Mouse (Mus musculus) right cerebral cortex, adult 2 months (tissue): Measurements from ENCODE around the gene Hsd17b1.

Source experiments
- DNase-seq, 2 experiments: peaks; one replicate each; pipeline ENCODE4 v3.0.0; 2021 to 2022; ENCODE audit warnings: low spot score in 2 of 2

Hsd17b1 gene

DNA sequence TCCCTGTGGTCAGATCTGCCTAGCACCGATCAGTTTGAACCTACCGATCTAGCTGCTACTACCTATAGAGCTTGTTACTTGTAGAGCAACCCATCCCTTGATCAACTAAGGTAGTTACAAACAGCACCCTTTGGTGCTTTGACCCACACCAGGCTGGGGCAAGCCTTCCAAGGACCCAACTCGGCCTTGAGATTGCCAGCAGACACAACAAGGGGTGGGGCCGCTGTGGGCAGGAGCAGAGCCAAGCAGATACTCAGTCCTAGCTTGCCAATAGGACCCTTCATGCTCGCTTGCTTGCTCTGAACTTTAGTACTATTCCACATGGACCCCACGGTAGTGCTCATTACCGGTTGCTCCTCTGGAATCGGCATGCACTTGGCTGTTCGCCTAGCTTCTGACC lies at the start of gene Hsd17b1:
Hsd17b1 (plus strand) TSS at position 291 of the 400 bp plus-strand sequence.
- no peak for DNase-seq

DNA sequence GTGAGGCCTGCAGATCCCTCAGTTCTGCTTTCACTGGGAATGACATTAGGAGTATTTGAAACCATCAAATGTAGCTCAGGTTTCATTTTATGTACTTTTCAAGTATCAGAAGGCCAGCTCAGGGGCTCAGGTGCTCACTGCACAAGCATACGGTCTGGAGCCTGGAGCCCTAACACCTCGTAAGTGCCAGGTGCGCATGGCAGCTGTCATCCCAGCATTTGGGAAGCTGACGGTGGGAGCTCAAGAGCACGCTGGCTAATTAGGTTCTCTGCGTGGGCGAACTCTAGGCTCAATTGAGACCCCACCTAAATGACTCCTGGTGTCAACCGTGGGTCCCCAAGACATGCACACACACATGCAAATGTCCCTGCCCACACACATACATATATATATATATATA lies 48.9 kb upstream of the Hsd17b1 start:
- DNase-seq: no peak

DNA sequence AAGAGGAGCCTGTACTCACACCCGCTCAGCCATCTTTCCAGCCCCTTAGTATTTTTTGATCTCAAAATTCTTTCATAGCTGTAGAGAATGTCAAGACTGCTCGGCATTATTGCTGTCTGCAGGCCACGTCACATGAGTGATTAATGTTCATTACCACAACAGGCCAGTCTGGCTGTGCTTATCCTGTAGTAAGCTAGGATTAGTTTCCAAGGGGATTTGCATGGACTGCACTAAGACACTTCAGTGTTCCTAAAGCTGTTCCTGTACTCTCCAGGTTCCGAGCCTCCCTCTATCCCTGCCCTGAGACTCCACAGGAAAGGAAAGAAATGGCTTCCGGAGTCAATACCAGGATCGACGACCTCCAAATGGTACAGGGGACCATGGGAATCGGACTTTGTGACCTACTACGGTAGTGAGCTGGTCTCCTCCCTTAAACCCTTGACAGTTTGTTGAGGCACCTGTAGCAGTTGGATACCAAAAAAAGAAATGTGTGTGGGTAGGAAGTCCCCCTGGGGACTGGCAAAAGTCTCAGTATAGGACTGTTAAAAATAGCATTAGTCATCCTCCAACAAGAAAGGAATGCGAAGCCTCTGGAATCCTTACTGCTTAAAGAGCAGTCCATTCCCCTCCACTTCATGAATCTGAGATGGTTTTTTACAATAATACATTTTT lies 47.9 kb upstream of the Hsd17b1 start:
- DNase-seq: no peak

DNA sequence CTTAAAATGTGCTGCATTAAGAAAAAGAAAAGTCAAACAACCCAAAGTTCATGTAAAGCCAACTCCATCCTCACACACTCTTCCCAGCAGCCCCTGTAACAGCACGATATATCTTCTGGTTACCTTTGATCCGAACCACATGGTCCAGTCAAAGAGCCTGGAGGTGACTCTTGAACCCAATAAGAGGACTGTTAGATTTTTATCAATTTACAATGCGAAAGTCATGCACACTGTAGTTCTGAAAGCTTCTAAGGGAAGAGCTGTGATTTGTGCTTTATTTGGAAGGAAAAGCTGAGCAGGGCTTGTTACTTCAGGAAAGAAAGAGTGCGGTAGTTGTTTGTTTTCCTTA lies 47.4 kb upstream of the Hsd17b1 start:
- no peak for DNase-seq

DNA sequence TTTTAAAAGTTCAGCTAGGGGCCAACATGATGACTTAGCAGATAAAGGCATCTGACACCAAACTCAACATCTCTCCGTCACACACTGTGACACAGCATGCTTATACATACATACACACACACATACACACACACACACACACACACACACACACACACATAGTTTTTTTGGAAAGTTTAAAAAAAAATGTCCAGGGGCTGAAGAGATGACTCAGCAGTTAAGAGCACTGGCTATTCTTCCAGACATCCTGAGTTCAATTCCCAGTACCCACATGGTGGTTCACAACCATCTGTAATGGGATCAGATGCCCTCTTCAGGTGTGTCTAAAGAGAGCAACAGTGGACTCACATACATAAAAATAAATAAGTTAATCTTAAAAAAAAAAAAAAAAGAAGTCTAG lies 46.7 kb upstream of the Hsd17b1 start:
- DNase-seq: no peak

DNA sequence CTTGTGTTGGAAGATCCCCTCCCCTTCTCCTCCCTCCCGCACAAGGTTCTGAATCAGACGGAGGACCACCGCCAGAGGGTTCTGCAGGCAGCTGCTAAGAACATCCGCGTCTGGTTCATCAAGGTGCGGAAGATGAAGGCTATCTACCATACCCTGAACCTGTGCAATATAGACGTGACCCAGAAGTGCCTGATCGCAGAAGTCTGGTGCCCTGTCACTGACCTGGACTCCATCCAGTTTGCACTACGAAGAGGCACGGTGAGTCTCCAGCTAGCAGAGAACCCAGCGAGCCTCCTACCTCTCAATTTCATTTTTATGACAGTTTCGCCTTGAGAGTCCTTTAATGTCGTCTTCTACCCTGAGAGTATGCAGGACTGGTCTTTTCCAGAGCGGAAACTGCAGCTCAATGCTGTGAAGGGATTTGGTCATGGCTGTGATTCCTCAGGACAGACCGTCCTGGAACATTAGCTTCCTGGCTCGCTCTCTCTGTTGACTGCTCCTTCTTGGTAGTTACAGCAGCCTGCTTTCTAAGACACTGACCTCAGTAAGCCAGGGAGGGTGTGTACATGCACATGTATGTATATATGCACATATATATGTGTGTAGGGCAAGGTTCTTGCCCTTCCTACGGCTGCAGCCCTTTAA lies 44.2 kb upstream of the Hsd17b1 start:
- no peak for DNase-seq

DNA sequence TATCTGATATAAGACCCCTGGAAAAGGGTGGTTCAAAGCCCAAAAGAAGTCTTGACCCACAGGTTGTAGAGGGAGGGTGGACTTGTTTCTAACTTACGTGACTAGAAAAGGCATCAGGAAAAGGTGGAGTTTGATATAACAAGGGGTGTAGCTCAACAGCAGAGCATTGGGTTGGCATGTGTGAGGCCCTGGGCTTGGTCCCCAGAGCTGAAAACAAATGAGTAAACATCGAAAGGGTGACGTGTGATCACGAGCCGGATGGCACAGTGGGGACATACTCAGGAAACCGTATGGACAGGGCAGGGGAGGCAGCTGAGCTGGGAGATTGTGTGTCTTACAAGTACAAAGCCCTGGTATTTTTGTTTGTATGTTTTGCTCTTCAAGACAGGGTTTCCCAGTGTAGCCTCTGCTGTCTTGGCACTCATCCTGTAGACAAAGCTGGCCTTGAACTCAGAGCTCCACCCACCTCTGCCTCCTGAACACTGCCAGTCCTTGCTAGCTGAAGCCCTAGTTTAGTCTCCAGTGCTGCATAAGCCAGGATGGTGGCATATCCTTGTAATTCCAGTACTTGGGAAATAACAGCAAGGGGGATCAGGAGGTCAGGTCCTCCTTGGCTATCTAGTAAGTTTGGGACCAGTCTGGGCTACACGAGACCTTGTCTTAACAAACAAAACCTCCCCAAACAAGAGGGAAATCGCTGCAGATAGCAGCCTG lies 43.4 kb upstream of the Hsd17b1 start:
- DNase-seq: no peak

DNA sequence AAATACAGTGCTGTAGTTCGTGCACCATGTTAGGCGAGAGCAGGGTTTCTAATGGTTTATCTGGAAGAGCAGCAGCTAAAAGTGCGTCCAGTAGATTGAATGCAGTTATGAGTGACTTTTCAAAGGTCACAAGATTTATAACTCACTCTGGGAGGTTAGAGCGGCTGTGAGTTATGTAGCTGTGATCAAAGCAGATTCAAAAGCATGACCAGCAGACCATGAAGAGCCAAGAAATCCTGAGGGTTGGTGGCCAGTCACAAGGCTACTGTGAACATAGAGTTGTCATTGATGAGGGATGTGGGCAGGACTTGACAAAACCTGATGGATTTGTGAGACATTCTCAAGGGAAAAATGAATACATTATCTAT lies 42.9 kb upstream of the Hsd17b1 start:
- DNase-seq: no peak

DNA sequence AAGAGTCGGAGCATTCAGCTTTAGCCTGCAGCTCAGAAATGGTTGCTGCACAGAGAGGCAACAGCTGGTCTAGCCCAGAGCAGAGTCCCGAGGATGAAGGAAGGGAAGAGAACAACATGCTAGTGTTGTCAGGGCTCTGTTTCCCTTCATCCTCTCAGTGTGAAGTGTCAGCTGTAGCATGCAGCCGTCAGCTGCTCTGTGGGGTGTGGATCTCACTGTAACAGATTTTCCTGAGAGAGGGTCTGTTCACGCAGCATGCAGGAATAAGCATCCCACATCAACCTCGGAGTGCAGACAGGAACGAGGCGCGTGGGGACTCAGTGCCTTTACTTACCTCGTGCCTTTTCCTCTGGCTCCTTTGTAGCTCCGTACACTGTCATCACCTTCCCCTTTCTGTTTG lies 40.4 kb upstream of the Hsd17b1 start:
- no peak for DNase-seq

DNA sequence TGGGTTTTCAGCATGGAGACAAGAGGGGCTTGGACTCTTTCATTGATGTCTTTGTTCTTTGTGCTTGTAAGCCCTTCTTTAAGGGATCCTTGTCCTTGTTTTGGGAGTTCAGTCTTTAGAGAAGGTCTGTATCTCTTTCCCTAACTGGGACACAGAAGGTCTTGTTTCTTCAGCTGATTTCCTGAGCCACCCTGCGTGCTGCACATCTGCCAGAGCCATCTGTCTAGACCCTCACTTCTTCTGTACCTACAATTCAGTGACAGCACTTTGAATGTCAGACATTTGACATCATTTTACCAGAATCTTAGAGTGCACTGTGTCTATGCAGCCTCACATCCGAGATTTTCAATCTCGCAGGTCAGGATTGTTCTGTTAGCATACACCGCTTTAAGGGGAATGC lies 32.4 kb upstream of the Hsd17b1 start:
- DNase-seq: no peak

DNA sequence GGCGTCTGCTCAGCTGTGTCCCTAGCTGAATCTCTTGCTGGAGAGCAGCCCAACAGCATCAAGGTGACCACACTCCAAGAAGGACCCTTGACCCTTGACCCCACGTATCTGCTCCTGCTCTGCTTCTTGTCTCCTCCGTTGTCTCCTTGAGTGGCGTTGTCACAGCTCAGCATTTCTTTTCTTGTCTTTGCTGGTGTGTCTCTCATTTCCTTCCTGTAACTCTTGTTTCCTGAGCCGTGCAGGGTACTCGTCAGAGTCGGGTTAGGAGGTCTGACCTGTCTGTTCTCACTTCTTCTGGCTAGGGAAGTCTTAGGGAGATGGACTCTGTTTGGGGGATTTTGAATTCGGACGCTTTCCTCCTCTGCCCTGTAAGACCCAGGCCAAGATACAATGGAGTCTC lies 31.8 kb upstream of the Hsd17b1 start:
- DNase-seq: no peak

DNA sequence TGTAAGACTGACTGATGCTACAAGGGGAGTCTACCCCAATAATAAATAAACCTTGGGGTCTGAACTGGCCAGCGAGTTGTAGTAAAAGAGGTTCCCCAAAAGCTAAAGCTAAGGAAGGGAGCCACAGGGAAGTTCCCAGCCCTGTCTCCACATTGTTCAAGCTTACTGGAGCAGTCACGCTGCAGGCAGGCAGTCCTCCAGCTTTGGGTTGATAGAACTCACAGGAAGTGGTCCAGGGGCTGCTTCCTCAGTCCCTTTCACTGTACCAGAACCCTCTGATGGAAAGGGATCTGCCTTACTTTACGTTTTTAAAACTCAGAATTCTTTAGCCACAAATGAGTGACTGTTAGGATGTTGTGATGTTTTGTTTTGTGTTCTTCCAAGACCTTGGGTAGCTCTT lies 30.7 kb upstream of the Hsd17b1 start:
- DNase-seq: no peak

DNA sequence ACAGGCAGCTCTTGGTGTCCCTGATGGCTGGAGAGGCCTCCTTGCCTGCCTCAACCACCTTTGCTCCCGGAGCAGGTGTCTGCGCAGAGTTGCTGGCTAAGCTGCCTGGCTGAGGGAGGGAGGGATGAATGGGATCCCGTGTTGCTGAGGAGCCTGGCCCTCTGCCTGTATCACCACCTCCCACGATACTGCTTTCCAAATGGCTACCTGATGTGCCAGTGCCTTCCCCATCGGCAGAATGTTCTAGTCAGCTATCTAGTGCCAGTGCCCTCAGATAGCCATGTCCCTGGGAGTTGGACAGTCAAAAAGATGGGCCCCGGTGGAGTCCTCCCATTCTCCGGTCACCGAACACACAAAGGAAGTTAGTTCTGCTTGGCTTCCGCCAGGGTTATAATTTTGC lies 27.9 kb upstream of the Hsd17b1 start:
- DNase-seq: no peak

DNA sequence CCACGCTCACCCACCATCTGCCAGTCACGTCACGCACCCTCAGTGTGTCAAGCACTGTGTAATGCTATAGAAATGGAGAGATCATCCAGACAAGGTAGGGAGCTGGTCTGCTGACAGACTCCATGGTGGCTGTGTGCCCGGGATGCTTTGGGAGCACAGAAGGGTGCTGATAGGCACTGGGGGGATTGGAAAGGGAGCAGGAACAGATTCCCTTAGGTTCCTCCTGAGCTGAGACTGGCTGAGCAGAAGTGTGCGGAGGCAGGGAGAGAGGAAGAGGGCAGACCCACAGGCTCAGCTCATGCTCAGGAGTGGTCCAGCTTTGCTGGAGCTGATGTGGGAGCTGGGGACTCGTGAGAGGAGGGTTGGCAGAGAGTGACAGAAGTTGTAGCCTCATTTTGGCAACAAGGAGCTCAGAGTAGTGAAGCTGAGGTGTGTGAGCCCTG lies 27.1 kb upstream of the Hsd17b1 start:
- no peak for DNase-seq

DNA sequence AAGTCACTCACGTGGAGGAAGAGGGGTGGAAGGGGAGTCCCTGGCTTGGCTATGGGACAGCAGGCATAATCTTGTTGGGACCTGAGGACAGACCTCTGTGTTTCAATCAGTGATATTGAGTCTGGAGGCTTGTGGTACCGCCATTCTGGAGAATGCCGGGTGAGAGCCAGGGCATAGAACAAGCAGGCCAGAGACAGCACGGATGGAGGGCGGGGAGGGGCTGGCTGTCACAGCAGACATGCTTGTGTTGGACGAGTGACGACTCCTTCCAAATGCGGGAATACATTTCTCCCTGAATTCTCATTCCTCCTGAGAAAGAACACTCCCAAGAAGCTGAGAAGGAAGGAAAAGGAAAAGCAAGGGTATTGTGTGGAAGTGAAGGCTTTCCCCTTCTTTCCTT lies 26.6 kb upstream of the Hsd17b1 start:
- DNase-seq: no peak

DNA sequence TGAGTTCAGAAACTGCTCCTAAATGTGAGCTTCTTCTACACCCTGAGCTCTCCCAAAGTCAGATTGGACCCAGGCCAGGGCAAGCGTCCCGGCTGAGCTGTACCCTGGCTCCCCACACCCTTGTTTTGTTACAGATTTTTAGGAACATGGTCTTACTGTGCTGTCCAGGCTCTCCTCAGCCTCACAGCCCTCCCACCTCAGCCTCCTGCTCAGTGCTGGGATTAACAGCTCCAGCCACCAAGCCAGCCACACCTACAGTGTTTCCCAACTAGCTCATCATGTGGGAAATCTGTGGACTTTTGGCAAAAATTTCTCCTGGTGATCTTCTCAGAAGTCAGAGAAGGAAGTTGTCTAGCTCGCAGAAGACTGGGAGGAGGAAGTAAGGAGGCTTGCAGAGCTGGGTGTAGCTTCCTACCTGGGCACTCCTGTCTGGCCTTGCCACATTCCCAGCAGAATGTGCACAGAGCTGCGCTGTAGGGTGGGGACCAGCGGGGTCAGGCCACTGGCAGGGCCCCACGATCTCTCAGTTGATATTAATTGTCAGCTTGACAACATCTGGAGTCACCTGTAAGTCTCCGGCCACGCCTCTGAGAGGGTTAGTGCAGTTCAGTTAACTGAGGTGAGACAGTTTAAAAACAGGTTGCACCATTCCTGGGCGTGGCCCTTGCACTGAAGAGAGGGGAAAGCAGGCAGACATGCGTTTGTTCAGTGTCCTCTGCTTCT lies 25.3 kb upstream of the Hsd17b1 start:
- no peak for DNase-seq

DNA sequence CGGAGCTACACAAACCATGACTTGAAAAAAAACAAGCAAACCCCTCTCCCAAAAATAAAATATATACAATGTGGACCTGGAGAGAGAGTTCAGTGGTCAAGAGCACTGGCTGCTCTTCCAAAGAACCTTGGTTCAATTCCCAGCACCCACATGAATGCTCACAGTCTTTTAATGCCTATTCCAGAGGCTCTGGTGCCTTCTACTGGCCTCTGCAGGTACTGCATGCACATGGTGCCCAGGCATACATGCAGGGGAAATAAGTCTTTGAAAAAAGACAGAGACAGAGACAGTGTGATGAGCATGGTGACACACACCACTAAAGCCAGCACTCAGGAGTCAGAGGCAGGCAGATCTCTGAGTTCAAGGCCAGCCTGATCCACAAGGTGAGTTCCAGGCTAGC lies 24.2 kb upstream of the Hsd17b1 start:
- no peak for DNase-seq

DNA sequence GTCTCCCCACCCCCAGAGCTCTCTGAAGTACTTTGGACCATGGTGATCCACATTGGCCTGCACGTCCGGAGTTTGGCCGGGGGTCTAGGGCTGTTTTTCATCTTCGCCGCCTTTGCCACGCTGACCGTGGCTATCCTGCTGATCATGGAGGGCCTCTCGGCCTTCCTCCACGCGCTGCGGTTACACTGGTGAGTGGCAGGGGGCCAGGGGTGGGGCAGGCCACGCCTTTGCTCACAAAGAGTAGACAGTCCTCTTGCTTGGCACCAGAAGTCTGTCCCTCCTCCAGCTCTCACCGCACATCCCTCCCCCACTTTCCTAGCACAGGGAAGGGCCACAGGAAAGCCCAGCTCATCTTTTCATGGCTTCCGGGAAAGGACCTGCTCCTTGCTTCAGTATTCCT lies 22.8 kb upstream of the Hsd17b1 start:
- no peak for DNase-seq

DNA sequence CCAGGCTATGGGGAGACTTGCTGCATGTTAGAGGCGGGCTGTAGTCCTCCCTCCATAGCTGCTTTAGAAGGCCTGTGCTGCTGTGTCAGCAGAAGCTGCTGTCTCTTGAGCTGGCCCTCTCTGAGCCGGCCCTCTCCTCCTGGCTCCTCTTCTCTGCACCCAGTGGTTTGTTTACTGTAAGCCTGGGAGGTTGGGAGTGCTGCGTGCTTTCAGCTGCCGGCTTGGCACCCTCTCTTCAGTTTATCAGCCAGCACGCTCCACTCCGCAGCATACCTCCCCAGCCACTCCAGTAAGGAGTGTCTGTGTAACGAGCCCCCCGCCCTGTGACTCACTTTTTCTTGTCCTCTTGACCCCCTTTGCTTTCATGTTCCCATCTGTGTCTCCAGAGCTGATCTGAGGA lies 21.3 kb upstream of the Hsd17b1 start:
- no peak for DNase-seq

DNA sequence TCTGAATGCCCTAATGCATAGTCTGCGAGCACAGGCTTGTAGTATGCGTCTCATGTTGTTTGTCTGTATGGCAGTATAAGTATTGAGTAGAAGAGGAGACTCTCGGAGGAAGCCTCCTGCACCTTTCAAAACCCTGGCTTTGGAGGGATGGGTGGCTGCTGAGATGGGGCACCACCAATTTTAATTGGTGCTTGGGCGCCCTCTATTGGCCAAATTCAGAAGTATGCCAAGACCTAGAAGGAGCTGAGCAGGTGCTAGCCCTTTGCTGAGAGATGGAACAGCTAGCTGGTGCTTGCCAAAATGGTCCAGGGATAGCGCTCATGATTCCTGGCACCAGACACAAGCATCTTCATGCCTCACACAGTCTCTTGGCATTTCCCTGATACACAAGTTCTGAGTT lies 20.4 kb upstream of the Hsd17b1 start:
- peak; percentile 83 to 88 for DNase-seq

DNA sequence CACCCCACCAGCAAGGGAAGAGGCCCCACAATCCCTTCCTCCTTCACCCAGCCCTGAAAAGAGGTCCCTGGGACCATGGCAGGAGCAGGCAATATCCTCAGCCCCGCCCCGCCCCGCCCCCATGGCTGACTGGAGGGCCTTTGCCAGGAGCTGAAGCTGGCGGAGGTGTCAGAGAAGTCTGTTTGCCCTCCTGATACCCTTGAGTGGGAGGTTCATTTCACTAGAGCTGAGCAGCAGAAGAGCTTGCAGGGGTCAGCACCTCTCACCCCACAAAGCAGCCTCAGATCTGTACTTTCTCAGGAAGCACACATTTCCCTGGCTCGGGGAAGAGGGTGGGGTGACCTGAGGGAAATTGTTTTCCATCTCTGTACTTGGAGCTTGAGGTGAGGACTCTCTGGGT lies 19.5 kb upstream of the Hsd17b1 start:
- DNase-seq: no peak

DNA sequence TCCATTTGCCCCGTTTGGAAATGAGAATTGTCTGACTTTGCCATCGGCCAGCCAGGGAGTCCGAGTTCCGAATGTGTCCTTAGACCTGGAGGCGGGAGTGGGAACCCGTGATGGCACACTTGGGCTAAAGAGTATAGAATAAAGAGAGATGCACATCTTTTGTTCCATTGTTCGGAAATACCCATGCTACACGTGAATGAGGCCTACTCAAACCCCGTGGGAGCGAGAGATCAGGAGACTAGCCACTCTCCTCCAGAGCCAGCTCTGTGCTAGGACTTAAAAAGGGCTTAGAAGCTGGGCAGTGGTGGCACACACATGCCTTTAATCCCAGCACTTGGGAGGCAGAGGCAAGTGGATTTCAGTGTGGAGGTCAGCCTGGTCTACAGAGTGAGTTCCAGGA lies 18.7 kb upstream of the Hsd17b1 start:
- no peak for DNase-seq

DNA sequence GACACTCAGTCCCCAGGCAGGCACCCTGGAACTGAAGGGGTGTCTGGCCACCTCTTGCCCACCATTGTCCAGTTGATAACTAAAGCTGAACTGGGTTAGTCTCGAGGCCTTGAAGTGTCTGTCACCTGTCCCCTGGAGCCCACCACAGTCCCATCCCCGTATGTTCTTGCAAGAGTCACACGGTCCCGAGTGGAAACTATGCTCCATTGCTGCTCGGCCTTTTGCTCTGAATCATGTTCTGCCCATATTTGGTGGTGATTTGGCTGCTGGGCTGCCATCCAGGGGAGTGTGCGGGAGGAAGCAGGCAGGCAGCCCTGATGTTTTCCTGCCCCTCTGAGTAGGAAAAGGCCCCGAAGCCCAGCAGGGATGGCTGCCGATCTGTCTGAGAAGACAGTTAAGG lies 18.1 kb upstream of the Hsd17b1 start:
- peak; percentile 69 to 70 for DNase-seq
